Mouse (Mus musculus): ENCODE data around the gene Gng7.
"Not testable (repeated sequence)": the region's sequence is repeated elsewhere in the genome, so short reads cannot be mapped to it uniquely, and the experiment has no call there.

Gng7 gene

DNA sequence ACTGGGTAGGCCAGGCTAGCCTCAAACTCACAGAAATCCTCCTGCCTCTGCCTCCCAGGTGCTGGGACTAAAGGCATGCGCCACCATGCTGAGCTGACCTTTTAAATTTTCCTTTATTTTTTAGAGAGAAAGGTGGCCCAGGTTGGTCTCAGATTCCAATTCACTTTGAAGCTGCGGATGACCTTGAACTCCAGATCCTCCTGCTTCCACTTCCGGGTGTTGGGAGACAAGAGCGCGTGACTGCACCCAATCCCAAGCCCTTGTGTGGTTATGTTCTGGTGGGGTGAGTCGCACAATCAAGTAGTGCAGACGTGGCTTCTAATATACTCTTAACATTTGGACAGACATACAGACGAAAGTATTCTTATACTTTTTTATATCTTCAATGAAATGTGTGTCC, 18.2 kb downstream of the Gng7 start:
- DNase-seq (ENCODE audit: inconsistent age in 2 of 2, low spot score in 1 of 2) = no peak

DNA sequence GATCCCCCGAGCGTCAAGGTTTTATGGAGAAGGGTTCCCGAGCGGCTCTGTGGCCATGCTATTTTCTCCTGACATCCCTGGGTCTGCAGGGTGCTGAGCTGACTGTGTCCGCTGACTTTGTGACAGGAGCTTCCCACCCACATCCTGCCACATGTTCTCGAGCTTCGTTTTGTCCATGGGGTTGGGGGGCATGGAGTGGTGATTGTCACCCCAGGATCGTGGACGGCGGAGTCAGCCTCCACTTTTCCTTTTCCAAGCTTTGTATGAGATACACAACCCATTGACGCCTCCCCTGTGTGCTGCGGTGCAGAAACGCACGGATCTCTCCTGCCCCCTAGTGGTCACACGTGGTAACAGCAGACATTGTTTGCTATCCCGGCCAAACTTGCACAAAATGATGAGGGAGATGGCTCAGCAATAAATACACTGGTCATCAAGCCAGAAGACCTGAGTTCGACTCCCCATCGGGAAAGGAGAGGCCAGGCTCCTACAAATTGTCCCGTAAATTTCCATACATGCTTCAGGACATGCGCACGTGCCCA, 19.6 kb downstream of the Gng7 start:
- peak; percentile 86 to 95 for DNase-seq (ENCODE audit: inconsistent age in 2 of 2, low spot score in 1 of 2)

DNA sequence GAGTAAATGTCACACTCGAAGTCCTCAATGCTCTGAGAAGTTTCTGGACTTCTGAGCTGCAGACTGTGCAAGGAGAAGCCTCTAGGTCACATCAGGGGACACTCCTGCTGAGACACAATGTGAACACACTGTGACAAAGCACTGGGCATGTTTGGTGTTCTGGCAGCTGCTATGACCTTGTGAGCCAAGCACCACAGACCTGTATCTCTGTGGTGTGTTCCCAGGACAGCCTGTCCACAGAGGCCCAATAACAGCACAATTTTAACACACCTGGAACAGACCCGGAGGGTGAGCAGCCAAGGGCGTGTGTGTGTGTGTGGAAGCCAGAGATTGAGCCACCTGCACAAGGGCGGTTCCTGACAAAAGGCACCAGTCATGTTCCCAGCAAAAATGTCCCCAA, 20.1 kb downstream of the Gng7 start:
- peak; percentile 37 to 61 for DNase-seq (ENCODE audit: inconsistent age in 2 of 2, low spot score in 1 of 2)

DNA sequence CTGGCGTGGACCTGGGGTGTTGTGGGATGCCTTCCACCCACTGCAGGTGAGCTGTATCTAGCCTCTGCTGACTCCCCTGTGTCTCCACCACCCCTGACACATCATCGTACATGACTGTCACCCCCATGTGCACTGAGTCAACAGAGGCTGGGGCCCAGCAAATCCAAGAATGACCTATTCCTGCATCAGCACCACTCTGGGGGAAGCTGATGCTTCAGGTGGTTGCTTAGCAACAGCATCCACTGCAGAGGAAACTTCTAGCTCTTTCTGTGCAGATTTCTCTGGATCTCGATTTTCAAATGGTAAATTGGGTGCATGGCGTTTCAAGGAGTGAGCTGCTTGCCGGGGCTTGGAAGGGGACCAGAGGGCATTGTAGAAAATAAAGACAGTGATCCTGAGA, 21.5 kb downstream of the Gng7 start:
- DNase-seq (ENCODE audit: inconsistent age in 2 of 2, low spot score in 1 of 2) = no peak

DNA sequence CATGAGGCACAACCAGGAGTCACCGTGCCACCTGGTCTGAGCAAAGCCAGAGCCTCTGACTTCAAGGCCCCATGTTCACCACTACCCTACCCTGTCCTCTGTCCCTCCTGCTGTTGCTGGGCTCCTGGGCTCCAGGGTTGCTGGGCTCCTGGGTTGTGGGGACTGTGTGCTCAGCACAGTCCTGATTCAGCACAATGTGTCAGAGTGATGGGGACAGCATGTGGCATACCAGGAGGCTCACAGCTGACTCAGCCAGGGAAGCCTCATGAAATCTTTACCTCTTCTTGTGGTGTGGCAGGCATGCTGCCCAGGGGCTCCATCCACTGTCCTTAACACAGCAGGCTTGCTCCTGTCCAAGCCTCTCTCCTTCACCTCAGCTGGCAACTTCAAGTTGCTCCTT, 22.8 kb downstream of the Gng7 start:
- DNase-seq (ENCODE audit: inconsistent age in 2 of 2, low spot score in 1 of 2) = no peak

DNA sequence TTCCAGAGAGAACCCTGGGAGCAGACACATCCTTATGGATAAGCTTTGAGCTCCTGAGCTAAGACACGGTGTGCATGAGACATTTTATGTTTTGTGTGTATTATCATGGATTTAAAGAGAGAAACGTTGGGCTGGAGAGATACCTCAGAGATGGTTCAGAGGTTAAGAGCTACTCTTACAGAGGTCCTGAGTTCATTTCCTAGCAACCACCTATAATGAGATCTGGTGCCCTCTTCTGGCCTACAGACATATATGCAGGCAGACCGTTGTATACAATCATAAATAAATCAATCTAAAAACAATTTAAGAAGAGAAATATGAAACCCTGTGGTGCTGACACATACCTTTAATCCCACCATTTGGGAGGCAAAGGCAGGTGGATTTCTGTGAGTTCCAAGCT, 23.7 kb downstream of the Gng7 start:
- peak in 1 of 2 experiments; percentile 65 for DNase-seq (ENCODE audit: inconsistent age in 2 of 2, low spot score in 1 of 2)

DNA sequence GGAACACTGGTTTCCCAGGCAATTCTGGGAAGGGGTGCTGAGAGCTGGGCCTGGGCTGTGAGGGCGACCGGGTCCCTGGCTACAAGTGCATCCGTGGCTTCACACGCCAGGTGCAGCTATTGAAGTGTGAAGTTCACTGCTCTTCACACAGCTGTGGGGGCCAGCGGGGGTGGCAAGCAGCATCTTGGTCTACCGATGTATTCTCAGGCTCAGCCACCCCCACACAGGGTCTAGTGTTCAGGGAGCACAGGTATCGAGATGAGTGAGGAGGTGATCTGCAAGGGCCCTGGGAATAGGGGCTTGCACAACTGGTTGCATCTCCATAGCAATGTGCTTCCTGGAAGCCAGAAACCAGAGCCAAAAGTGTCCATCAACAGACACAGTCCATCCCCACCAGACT, 24.3 kb downstream of the Gng7 start:
- peak in 1 of 2 experiments; percentile 20 for DNase-seq (ENCODE audit: inconsistent age in 2 of 2, low spot score in 1 of 2)

DNA sequence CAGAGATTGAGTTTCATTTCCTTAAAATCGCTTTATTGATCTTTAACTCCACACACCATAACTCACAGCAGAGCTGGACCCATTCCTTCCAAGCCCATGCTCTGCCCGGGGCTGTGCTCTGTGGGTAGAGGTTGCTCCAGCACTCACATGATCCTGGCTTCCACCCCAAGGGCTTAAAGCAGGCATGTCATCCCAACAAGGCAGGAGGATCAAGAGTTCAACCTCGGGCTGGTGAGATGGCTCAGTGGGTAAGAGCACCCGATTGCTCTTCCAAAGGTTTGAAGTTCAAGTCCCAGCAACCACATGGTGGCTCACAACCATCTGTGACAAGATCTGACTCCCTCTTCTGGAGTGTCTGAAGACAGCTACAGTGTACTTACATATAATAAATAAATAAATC, 24.9 kb downstream of the Gng7 start:
- DNase-seq (ENCODE audit: inconsistent age in 2 of 2, low spot score in 1 of 2) = not testable (repeated sequence)

DNA sequence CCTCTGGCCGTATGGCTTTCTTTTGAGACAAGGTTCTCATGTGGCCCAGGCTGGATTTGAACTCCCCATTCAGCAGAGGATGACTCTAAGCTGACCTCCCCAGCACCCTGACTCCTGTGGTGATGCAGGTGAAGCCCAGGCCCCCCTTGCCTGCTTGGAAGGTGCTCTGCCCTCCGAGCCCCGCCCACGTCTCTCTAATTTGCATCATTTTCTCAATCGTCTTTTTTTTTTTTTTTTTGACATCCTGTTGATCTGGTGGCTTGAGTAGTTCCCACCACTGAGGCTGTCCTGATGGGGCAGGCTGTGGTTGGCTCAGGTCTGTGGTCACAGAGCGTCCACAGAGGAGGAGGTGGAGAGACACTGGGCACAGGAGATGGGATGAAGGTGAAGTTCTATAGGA, 25.3 kb downstream of the Gng7 start:
- peak in 1 of 2 experiments; percentile 29 for DNase-seq (ENCODE audit: inconsistent age in 2 of 2, low spot score in 1 of 2)

DNA sequence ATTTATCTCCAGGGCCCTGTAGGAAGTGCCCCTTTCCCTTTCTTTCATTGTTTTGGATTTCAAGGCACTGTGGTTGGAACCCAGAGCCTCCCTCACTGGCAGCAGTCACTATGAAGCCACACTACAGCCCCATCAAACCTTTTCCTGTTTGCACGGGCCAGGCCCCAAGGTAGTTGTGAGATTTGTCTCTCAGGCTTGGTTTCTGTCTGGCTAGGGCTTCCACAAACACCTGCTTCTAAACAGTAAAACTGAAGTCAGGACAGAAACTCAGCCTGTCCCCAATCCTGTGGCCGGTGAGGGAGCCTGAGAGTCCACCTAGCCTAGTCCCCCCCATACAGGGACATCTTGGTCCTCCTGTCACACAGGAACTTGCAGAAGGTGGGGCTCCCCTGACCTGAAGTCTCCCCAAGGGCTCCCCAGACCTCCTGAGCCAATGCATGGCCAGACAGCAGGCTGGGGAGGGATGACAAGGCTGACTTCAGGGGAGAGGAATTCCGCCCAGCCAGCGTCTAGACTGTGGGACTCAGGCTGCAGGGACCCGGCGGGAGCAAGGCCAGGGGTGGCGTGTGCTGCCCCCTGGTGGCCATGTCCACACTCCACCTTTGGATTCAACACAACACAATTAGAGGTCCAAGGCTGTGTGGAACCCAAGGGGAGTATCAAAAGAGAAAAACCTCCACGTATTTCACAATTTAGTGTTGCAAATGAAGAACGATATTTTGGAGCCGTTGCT, 26.9 kb downstream of the Gng7 start:
- DNase-seq (ENCODE audit: inconsistent age in 2 of 2, low spot score in 1 of 2) = peak; percentile 92 to 96

DNA sequence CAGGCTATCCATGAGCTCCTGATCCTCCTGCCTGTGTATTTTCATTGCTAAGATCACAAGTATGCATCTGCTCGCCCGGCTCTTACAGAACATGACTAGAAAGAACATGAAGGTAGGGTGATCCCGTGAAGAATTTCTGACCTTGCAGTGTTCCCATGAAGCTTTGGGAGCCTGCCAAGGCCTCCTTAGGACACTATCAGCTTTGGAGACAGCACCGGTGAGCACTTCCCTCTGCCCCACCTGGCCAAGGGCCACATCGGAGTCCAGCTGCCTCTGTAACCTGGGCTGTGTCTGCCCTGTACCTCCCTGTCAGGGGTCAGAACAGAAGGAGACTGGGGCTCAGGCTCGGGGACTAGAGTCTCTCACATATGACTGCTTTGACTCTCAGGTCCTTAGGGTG, 28.0 kb downstream of the Gng7 start:
- peak; percentile 85 for DNase-seq (ENCODE audit: inconsistent age in 2 of 2, low spot score in 1 of 2)

DNA sequence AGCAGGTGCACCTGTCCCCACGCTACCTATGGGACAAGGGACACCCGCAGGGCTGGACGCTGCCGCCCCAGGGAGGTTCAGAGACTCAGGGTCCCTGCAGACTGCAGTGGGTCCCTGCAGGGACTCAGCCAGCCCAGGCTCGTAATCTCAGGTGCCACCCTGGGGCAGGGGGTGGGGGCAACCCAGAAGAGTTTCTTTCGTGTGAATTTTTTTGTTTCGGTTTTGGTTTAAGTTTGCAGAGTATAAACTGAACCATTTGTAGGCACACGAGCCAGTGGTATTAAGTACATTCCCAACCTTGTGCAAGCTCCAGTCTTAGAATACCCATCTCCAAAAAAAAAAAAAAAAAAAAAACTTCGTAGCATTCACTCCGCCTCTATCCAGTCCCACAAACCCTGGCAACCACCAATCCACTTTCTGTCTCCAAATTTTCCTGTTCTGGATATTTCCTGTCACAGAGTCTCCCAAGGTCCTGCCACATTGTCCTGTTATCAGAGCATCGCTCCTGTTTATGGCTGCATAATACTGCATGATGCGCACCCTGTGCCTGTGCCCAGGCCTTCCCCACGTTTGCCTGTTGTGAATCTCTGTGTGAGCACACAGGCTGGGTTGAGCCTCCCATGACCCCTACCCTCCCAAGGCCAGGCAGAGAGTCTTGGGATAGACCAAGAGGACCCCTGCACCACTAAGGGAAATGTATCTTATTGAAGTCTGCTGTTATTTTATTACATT, 28.6 kb downstream of the Gng7 start:
- DNase-seq (ENCODE audit: inconsistent age in 2 of 2, low spot score in 1 of 2) = peak in 1 of 2 experiments; percentile 62

DNA sequence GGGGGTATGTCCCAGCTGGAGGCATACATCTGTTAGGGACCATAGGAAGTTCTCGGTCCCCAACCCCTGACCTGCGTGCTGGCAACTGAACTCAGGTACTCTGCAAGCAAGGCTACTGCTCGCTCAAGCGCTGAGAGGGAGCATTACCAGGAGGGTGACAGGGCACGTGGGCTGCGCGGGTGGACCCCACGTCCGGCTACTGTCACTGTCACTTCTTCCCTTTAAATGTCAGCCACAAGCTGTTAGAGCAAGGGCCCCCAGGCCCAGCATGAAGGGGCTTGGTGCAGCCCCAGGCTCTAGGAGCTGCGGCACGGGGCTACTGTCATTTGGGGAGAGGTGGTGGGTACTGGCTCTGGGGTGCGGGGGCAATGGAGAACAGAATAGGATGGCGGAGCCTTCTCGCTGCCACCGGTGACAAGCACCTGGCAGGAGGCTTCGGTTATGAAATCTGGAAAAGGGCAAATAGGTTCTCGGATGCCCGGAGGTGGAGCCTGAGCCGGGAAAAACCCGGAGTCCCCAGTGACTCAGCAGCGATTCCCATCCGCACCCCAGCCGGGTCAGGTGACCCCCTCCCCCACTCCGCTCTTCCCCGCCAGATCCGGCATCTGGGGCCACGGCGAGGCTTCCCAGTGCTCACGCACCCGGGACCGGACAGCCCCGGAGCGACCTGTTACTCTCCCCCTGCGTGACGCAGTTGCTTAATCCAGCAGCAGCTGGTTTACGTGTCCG, 29.3 kb downstream of the Gng7 start:
- peak; percentile 81 to 86 for DNase-seq (ENCODE audit: inconsistent age in 2 of 2, low spot score in 1 of 2)

DNA sequence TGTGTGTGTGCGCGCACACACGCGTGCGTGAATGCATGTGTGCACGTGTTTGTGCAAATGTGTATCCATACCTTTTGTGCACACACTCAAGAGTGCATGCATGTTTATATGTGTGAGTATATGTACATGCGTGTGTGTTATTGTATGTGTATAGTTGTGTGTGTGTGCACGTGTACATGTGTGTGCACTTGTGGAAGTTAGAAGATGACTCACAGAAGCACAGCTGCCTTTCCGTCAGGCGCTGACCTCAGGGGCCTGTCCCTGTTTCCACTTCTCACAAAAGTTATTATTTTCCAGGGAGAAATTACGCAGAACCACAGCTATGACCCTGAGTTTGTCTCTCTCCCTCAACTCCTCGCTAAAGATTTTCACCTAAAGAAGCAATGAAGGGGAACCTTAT, 30.5 kb downstream of the Gng7 start:
- no peak for DNase-seq (ENCODE audit: inconsistent age in 2 of 2, low spot score in 1 of 2)

DNA sequence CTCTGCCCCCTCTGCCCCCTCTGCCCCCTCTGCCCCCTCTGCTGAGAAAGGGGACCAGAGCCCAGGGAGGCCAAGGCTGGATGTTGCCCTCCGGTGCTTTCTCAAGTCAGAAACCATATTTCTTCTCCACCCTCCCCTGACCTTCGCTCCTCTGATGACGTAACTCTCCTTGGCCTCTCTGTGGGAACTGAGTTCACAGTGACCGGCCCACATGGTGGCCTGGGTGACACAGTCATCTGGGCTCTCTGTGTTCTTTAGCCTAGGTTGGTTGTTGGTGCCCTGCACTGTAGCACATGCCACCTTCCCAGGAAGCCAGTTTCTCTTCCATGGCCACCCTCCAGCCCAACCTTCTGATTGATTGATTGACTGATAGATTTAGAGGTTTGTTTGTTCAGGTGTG, 32.4 kb downstream of the Gng7 start:
- peak; percentile 88 to 92 for DNase-seq (ENCODE audit: inconsistent age in 2 of 2, low spot score in 1 of 2)

DNA sequence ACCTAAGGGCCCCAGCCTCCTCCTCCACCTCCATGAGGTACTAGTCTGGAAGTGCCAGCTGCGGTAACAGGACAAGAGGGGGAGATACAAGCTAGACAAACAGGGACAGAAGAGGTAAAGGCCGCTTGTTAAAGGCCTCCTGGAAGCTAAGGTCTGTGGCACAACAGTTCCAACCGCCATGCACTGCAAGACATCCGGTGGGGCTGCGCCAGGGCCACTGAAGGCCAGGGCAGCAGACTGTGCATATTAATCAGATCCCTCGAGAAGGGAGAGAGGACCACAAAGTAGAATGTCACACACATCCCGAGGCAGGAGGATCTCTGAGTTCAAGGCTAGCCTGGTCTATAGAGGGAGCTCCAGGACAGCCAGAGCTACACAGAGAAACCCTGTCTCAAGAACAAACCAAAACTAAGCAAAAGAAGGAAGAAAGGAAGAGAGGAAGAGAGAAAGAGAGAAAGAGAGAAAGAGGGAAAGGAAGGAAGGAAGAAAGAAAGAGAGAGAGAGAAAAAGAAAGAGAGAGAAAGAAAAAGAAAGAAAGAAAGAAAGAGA, 33.1 kb downstream of the Gng7 start:
- peak in 1 of 2 experiments; percentile 69 for DNase-seq (ENCODE audit: inconsistent age in 2 of 2, low spot score in 1 of 2)

DNA sequence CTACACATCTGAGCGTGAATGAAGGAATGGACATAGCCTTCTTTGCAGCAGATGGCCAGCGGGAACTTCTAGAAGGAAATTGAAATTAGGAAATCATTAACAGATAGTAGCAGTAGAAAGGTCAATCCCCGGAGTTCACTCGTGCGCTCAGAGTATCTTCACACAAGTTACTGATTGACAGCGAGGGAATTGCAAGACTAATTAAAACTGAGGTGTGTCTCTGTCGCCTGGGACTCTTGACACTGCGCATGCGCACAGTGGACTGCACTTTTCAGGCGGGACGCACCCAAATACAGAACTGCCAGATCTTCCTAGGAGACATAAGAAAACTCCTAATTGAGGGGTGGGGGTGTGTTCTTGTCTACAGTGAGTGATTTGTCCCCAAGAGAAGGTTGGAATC, 39.3 kb downstream of the Gng7 start:
- no peak for DNase-seq (ENCODE audit: inconsistent age in 2 of 2, low spot score in 1 of 2)

DNA sequence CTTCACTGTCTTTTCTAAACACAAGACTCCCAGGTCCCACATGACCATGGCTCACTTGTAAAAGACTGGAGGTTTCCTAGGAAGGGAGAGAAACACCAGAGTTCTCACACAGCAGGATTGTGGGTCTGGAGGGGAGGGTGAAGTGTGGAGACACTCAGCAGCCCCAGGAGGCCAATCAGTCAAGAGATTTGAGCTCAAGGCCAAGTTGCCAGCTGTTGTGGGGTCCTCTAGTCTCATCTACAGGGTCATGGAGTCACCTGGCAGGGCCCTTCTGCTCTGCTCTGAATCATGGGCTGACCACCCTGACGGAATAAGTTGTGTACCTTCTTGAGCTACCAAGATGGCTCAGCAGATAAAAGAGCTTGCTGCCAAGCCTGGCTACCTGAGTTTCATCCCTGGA, 41.0 kb downstream of the Gng7 start:
- no peak for DNase-seq (ENCODE audit: inconsistent age in 2 of 2, low spot score in 1 of 2)

DNA sequence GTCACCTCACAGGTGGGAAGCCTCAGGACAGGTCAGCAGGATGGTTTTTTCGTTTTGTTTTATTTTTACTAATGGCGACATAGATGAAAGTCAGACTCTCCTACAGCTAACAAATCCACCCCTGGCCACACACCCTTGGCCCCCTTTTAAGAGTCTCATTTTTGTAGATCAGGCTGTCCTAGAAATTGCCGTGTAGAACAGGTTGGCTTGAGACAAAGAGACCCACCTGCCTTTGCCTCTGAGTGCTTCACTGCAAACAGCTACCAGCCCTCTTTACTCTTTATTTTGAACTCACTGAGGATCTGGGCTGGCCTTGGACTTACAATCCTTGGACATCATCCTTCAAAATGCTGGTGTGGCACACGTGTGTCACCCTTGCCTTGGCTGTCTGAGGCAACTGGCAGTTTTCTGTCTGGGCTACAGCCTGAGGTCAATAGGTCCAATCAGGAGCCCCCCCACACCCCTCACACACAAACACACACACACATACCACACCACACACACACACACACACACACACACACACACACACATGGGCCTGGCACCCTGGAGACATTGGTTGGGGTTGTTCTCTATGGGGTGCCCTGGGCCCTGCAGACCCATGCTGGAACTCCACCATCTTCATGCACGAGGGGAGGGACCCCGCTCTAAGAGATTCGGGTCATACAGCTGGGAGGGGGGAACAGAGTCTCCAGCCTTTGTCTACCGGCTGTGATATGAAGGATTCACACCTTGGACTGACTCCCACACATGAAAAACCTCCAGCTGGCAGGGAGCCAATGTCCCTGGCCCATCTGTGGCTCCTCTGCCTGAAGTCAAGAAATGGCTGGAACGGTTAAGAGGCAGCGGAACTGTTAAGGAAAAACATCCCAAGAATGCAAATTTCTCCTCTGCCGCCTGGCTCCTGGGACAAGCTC, 42.4 kb downstream of the Gng7 start:
- DNase-seq (ENCODE audit: inconsistent age in 2 of 2, low spot score in 1 of 2) = peak; percentile 69 to 89

DNA sequence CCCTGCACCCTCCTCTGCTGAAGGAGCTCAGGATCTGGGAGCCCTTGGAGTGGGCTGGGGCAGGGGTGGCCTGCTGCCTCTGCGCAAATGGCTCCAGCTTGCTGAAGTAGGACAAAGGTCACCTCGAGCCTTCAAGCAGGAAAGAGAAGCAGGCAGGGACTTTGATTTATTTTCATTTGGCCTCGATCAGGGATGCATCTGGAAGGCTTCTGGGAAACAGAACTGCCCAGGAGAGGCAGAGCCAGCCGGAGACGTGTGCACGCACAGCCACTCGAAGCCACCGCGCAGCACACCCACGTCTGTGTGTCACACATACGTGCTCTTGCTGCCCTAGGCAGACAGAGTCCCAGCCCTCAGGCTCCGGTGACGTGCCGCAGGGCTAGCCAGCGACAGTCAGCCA, 43.2 kb downstream of the Gng7 start:
- peak; percentile 81 to 92 for DNase-seq (ENCODE audit: inconsistent age in 2 of 2, low spot score in 1 of 2)
